Mouse (Mus musculus) spleen, embryonic (tissue): Measurements from ENCODE around the gene D630045J12Rik.

Source experiments
- CTCF ChIA-PET: fragments of 350-600 bp; sonication (Branson Sonifier 250); formaldehyde crosslinking; loops from one replicate; lab custom pipeline; 2022; lab: Charles Lee

Gene D630045J12Rik

DNA sequence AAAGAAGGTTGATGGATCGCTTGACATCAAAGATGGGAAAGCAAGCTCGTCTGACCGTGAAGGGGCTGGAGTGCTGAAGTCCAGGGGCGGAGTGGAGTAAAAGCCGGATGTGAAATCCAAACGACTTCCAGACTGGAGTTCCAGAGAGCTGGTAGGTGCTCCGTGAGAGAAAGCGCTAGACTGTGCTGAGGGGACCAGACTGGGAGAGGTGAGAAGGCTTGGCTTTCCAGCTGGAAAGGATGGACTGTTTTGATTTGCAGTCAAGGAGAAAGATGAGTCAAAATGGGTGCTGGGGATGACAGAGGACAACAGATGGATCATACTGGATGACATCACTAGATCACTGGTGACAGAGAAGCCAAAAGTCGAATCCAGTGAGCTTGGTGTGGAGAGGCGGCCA, 58.5 kb downstream of the D630045J12Rik start:
- CTCF ChIA-PET = no interaction called here

DNA sequence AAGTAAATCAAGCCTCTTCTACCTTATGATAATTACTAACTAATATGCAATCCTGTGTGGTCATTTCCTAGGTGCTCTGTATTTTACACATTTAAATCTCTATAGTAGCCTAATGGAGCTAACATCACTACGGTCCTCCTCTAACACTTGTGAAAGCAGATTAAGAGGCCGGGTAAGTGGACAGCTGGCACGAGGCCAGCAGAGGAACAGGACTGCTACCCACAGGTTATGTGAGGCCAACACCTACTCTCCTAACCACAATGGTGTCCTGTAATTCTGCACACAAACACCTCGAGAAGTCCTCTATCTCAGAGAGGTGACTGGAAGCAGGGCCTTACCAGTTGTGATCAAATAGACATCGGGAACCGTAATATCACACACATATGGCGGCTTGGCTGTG, 59.8 kb downstream of the D630045J12Rik start:
- CTCF ChIA-PET = no interaction called here

DNA sequence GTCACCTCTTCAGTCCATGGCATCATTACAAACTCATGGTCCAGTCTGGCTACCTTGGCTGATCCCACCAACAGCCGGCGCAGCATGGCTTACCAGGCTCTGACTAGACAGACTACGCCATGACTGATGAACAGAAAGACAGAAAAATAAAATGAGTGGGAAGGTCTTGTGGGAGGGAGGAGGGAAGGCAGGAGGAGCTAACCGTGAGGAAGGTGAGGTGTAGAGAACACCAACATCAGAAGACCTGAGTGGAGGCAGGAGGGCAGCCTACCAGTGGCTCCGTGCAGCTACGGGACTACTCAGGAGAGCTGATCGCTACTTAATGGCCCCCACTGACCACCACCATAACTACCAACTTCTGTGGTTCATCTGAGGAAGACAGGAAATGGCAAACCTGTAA, 60.9 kb downstream of the D630045J12Rik start:
- CTCF ChIA-PET = no interaction called here

DNA sequence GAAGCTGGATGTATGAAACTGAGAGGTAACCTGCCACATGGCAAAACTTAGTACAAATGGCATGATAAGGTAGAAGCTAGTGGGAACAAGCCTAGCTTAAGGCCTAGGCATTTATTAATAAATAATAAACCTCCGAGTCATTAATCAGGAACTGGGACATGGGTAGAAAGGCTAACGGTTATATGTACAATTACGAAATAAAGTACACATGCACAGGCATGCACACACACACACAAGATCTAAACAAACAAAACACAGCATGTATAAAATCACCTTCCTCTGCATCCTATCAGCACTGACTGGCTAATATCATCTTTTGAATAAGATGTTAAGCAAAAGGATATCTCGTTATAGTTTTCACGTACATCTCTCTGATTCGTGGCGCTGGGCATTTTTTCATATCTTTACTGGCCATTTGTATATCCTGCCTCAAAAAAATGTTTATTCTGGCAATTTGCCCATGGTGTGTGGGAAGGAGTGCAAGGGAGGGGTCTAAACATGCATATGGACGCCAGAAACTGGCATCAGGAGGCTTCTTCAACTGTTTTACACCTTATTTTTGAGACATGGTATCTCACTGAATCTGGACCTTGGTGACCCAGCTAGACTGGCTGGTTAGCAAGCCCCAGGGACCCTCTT, 67.4 kb downstream of the D630045J12Rik start:
- CTCF ChIA-PET = no interaction called here

DNA sequence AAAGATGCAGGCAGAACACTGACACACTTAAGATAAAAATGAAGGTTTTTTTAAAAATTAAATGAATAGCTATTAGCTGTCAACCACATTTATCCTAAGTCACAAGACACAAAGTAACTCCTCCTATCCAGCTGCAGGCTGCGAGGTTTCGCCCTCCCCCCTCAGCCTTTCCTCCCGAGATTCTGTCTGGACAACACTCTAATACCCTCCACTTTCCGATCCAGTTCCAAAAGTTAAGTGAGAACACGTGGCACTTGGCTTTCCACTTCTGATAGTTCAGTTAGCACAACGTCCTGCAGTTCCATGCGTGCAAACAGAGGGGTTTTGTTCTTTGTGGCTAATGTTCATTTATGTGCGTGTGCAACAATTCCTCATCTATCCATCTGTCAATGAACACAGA, 69.0 kb downstream of the D630045J12Rik start:
- CTCF ChIA-PET = no interaction called here

DNA sequence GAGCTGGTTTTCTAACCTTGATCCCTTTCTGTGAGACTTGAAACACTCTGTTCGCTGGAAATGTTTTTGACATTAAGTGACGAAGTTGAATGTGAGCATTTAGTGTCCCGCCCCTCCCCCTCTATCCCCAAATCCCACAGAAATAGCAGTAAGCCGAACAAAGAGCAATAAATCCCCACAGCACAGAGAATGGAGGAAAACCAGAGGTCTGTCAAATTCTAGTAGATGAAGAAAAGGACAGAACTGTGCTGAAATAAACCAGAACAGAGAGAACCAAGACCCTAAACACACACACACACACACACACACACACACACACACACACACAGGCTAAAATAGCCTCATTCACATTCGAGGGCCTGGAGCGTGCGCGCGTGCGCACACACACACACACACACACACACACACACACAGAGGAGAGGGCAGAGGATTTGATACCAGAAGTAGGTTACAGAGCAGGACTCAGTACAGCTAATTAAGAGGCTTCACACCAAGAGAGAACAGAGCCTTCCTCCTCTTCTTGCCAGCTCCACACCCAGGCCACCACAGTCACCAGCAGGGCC, 72.0 kb downstream of the D630045J12Rik start:
- CTCF ChIA-PET = no interaction called here

DNA sequence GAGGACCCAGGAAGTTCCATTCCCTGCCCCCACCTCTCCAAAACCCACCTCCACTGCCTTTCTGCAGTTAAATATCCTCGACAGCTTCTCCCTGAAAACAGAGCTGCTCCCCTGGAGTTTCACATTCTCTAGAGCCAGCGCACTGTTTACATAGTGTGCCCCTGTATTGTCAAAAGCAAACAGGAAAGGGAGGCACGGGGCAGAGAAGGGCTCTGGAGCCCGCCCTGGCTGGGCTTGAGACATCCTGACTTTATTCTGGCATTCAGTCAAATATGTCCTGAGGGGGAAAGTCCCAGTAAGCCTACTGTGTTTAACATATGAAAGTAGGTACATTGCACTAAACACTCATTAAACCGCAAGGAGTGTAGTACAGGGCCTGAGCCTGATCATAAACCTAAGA, 73.1 kb downstream of the D630045J12Rik start:
- CTCF ChIA-PET = no interaction called here

DNA sequence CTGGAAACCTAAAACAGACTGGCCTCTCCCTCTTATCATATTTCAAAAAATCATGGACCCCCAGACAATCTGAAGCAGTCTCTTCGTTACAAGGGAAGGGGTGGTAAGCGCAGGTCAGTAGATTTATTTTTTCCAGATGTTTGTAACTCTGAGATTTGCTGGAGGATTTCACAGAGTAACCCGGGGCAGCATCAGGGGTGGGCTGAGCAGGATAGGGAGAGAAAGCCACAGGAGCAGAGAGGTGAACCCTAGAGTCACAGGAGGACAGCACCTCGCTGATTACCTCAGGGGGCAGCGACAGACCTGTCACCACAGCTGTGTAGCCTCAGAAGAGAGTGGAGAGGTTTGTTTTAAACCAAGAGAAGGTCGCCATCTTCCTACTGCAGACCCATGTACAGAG, 88.4 kb downstream of the D630045J12Rik start:
- CTCF ChIA-PET = no interaction called here

DNA sequence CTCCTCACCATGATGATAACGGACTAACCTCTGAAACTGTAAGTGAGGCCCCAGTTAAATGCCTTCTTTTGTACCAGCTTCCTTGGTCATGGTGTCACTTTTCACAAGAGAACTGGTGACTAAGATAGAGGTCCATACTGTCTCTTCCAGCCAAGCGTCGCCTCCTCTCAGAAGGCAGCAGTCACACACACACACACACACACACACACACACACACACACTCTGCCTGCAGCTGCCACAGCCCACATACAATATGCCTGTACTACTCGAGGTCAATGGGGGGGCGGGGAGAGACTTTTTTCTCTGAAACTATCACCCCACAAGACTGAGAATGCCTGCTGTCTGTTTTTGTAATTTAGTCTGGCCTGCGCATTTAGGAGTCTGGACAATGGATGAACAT, 89.1 kb downstream of the D630045J12Rik start:
- CTCF ChIA-PET = no interaction called here

DNA sequence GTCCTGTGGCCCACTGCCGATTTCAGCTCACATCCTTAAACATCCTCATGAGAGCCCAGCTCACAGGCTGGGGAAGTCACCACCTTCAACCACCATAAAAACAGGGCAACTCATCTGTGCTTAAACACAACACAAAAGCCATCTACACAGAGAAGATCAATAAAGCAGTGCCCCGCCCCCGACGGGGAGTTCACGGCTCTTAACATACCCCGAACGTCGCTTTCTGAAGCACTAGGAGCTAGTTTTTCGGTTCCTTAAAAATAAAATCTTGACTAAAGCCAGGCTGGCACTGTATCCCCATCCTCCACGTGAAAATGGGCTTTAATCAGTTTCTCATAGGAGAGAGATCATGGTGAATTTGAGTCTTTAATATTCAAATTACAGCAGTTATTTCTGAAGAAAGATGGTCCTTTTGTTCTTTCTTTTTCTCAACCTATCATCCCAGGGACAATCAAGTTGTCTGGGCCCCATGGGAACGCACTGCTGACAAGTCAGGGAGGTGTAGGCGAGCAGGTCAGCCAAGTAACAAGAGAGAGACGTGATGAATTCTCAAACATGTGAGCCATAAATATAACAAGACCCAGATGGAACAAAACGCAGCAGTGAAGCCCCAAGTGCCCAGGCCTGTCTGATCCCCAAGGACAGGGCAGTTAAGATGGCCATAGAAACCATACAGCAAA, 90.8 kb downstream of the D630045J12Rik start:
- CTCF ChIA-PET = no interaction called here

DNA sequence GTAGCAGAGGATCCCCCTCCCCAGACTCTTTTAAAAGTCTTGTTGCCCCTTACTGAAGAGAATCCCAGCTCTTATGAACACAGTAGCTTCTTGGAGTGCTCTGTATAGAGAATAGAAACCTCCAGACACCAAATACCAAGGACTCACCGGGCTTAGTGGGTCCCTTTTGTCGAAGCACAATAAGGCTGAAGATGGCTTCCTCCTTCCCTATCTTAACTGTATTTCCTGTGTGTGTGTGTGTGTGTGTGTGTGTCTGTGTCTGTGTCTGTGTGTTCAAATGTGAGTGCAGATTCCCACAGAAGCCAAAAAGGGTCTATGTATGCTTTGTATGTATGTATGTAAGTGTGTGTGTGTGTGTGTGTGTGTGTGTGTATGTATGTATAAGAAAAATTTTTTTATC, 93.3 kb downstream of the D630045J12Rik start:
- CTCF ChIA-PET = no interaction called here

DNA sequence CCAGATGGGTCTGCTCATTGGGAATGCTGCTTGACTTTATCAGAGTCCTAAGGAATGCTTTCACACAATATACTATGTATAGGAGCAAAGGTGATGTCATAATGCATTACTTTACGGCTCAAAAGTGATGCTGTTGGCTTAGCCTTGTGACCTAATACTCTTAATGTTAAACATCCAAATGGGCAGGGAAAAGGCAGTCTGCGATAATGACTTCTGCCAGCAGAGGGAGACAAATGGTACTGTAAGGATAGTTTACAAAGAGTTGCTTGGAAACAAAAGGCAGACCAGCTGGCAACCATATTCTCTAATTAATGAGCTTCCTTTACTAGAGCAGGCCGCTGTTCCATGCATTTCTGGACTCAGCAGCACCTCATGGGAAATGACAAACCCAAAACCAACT, 93.7 kb downstream of the D630045J12Rik start:
- CTCF ChIA-PET = interaction anchor here (0.8 kb wide), 1 partner anchor 248 kb away, joined by 4 read pairs; no protein-coding TSS in a partner anchor

DNA sequence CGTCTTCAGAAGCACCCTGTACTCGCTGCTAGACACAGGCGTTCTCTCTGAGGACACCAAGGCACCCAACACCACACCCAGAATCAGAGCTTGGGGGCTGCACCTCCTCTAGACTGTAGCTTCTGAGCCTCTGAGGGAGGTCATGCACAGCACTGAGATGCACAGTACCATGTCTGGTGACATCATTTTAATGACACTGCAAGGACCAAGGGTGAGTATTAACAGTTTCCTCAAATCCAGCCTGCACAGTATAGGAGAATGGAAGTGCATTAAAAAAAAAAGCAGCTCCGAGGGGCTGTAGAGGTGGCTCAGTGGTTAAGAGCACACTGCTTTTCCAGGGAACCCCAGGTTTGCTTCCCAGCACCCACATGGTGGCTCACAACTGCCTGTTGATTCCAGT, 94.2 kb downstream of the D630045J12Rik start:
- CTCF ChIA-PET = interaction anchor here (0.8 kb wide), 1 partner anchor 249 kb away, joined by 4 read pairs; no protein-coding TSS in a partner anchor

DNA sequence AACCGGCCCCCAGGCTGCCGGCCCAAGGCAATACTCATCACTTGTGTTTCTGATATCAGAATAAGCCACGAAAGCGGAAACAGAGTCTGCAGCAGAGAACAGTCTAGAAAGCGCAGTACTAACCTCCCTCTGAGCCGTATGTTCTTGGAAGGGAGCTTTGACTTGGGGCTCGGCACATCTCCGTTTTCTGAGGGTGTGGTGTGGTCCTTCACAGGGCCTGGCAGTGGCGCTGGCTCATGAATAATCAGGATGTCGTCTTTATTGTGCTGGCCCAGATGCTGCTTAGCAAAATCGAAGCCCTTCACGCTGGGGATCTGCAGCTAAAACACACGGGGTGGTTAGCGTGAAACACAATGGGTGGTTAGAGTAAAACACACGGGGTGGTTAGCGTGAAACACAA, 95.9 kb downstream of the D630045J12Rik start:
- CTCF ChIA-PET = interaction anchor here (0.6 kb wide), 1 partner anchor 292 kb away, joined by 3 read pairs; no protein-coding TSS in a partner anchor

DNA sequence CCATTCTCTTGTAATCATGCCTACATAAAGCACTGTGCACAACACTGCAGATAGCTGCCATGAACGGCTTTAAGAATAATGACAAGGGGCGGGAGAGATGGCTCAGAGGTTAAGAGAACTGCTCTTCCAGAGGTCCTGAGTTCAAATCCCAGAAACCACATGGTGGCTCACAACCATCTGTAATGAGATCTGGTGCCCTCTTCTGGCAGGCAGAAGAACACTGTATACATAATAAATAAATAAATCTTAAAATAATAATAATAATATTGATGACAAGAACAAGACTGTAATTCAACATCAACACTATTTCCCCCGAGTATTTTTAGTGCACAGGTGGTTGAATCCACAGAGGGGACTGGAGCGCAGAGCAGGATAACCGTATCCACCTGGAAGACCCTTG, 97.6 kb downstream of the D630045J12Rik start:
- CTCF ChIA-PET = no interaction called here

DNA sequence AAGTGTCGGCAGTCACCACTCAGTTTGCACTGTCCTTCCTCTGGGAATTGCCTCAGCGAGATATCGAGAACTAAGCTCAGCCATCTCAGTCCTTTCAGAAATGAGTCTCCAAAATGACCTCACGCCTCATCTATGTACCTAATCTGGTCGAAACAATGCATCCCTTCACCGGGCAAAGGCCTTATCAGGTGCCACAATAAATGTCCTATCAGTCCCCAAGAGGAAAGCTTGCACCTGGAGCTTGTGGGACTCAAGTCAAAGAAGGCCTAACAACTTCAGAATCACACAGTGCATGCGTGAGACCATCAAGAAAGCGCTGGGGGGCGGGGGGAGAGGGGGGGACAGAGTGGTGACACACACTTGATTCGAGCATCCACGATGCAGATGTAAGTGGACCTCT, 101.5 kb downstream of the D630045J12Rik start:
- CTCF ChIA-PET = no interaction called here

DNA sequence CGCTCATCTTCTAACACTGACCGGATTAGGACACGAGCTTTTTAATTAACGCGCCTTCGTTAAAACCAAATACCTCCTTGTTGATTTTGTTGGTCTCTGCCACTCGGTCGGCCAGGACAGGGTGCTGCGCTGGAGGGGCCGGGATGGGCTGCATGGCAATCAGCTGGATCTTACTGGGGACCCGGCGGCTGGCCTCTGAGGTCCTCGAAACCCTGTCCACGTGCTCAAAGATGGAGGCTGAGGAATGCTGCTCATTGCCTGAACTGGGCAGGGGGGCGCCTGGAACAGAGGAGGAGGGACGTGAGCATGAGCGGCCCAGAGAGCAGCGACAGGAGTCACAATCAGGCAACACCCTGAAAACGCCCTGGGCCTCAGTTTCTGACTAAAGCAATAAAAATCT, 104.3 kb downstream of the D630045J12Rik start:
- CTCF ChIA-PET = interaction anchor here (1.3 kb wide), 1 partner anchor 82 kb away, joined by 23 read pairs; no protein-coding TSS in a partner anchor

DNA sequence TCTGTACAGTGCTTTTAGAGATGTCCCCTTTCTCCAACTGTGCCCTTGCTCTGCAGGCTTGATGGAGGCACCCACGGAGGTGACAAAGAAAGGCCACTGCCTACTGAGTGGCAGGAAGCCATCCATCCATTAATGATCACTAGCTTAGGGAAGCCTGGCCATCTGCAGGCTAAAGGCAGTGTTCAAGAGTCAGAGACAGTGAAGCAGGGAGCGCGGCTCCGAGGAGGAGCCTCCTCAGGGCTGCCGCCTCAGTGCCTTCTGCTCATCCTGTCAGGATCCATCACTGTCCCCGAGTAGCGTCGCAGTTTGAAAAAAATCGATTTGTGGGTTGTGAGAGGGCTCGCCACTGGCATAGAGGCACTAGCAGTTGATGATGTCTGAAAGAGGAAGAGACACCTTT, 105.2 kb downstream of the D630045J12Rik start:
- CTCF ChIA-PET = no interaction called here

DNA sequence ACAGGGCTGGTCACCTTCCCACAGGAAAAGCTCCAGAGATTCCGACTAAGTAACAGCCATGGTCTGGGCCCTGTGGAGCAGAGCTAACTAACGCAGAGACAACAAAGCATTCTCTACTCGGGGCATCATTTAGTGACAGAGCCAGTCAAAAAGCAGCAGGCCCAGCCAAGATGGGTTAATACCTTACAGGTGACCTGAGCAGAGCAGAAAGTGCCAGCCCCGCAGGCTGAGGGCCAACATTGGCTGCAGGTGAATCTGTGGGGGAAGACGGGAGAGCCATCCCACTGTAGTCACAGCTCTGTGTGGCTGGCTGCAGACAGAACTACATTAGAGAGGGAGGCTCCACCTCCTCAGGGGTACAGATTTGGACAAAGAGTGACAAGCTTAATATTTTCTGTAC, 106.5 kb downstream of the D630045J12Rik start:
- CTCF ChIA-PET = no interaction called here

DNA sequence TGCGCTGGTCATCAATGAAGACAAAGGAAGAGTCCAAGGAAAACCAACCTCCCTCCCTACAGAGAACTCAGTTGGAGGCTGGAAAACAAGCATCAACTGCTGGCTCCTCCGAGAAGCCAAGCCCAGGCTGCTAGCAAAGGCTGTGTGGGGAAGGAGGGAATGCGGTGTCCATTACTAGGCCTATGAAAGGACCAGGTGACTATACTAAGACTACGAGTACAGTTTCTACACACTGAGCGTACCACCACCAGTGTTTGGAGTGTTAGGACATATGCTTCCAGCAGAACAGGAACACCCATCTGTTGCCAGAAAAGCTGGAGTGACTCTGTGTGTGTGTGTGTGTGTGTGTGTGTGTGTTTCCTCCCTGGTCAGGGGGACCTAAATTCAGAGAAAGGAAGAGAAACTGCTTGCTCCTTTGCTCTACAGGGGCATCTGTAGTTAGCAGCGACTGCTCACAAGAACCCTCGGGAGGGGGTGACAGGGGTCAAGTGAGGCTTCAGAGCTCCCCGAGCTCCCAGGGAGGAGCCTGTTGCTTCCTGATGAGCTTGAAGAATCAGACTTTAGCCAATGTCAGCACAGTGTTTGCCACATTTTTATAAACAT, 108.2 kb downstream of the D630045J12Rik start:
- CTCF ChIA-PET = no interaction called here

DNA sequence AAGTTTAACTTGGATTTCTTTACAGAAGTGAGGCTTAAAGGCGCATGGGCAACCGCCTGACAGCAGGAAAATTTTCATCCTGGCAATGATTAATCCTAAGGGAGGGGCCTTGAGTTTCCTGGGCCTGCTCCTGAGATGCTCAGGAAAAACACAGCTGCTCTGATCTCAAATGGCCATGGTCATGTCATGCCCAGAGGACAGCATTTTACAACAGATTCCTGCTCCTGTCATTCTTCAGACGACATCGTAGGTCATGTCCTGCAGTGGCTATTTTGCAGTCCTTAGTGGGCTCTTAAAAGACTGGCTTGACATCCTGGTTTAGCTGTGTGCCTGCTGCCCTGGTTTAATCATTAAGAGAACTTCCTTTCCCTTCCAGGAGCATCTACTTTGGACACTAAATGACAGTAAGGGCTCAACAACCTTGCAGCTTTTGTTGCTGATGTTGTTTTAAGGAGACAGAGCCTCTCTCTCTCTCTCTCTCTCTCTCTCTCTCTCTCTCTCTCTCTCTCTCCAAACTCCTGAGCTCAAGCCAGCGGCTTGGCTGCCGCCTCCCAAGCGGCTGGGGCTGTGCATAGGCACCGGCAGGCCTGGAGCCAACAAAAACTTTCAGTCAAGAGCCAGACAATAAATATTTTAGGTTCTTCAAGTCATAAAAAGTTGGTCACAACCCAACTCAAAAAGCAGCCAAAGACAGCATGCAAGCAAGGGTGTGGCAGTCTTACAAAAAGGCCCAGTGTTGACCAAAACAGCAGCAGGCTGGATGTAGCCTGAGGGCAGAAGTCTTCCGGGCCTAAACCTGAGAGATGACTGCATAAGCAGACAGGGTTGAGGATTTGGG, 109.4 kb downstream of the D630045J12Rik start:
- CTCF ChIA-PET = no interaction called here

DNA sequence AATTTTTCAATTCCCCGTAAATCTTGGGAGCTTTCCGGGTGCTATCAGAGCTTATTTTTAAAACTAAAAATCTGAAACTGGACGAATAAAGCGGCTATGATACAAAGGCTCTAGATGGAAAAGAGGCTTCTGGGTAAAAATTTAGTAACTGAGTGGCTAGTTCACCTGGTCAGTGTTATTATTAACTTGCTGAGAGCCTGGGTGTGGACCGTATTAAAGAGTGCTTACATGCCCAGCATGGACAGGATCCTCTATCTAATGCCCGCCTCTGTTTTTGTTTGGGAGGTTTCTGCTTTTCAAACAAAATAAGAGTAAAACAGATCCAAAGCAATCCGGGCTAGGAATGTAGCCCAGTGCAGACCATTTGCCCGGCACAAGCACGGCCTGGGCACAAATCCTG, 113.4 kb downstream of the D630045J12Rik start:
- CTCF ChIA-PET = no interaction called here
